Mouse (Mus musculus) cerebellum, adult 18-20 months (tissue): Measurements from ENCODE around the gene Iqcf3.
"Not testable (repeated sequence)": the region's sequence is repeated elsewhere in the genome, so short reads cannot be mapped to it uniquely, and the experiment has no call there.

Source experiments
- DNase-seq, 2 experiments: peaks; one replicate each; pipeline ENCODE4 v3.0.0; 2021

Iqcf3 gene

GRCm38 (mm10) chr9:106504246-106504645, 57.2 kb downstream of the Iqcf3 start:
- no peak for DNase-seq

- no peak for DNase-seq
Measured at GRCm38 (mm10) chr9:106501846-106502245, 59.6 kb downstream of the Iqcf3 start.

GRCm38 (mm10) chr9:106499667-106500066, 61.8 kb downstream of the Iqcf3 start, which contains the start of gene Iqcf1:
Gene Iqcf1, plus strand, starts transcription at chr9:106499967.
- no peak for DNase-seq

GRCm38 (mm10) chr9:106487602-106488001, 73.8 kb downstream of the Iqcf3 start:
- DNase-seq = not testable (repeated sequence)

- DNase-seq = no peak
Measured at GRCm38 (mm10) chr9:106485076-106485475, 76.4 kb downstream of the Iqcf3 start.

GRCm38 (mm10) chr9:106483606-106484005, 77.8 kb downstream of the Iqcf3 start:
- DNase-seq = no peak

- no peak for DNase-seq
Measured at GRCm38 (mm10) chr9:106483136-106483535, 78.3 kb downstream of the Iqcf3 start.

GRCm38 (mm10) chr9:106482578-106483115, 78.8 kb downstream of the Iqcf3 start:
- no peak for DNase-seq

GRCm38 (mm10) chr9:106481676-106482075, 79.8 kb downstream of the Iqcf3 start:
- DNase-seq = no peak

GRCm38 (mm10) chr9:106481075-106481474, 80.4 kb downstream of the Iqcf3 start:
- DNase-seq = no peak

- no peak for DNase-seq
Measured at GRCm38 (mm10) chr9:106480541-106480940, 80.9 kb downstream of the Iqcf3 start.

GRCm38 (mm10) chr9:106478101-106478500, 83.3 kb downstream of the Iqcf3 start:
- peak in 1 of 2 experiments; percentile 2 for DNase-seq

- DNase-seq = peak in 1 of 2 experiments; percentile 17
Measured at GRCm38 (mm10) chr9:106477649-106478048, 83.8 kb downstream of the Iqcf3 start.

- peak; percentile 98 to 100 for DNase-seq
Measured at GRCm38 (mm10) chr9:106476924-106477484, 84.4 kb downstream of the Iqcf3 start, which contains the start of gene Parp3. Gene Parp3, minus strand, starts transcription at chr9:106476949.

- DNase-seq = no peak
Measured at GRCm38 (mm10) chr9:106476002-106476923, 85.2 kb downstream of the Iqcf3 start.

GRCm38 (mm10) chr9:106475663-106476001, 85.8 kb downstream of the Iqcf3 start, which contains the start of gene Rrp9:
Gene Rrp9, plus strand, starts transcription at chr9:106475963.
- peak; percentile 14 to 27 for DNase-seq

GRCm38 (mm10) chr9:106475046-106475445, 86.4 kb downstream of the Iqcf3 start:
- DNase-seq = peak; percentile 33 to 43

GRCm38 (mm10) chr9:106474456-106474855, 87.0 kb downstream of the Iqcf3 start:
- DNase-seq = peak; percentile 81 to 85

GRCm38 (mm10) chr9:106473753-106474105, 87.7 kb downstream of the Iqcf3 start:
- peak; percentile 42 for DNase-seq

- DNase-seq = peak; percentile 25 to 31
Measured at GRCm38 (mm10) chr9:106473081-106473752, 88.2 kb downstream of the Iqcf3 start.

GRCm38 (mm10) chr9:106472321-106472720, 89.1 kb downstream of the Iqcf3 start:
- peak in 1 of 2 experiments; percentile 17 for DNase-seq

GRCm38 (mm10) chr9:106471892-106472291, 89.5 kb downstream of the Iqcf3 start:
- DNase-seq = peak; percentile 44 to 50
